Mouse (Mus musculus) CD4-positive, CD25-positive, alpha-beta regulatory T cell, adult 2 months (primary cell): ENCODE data around the gene Ibsp.

Experiments used
- DNase-seq: peaks from one replicate; pipeline ENCODE4 v3.0.0-alpha.2; 2012; ENCODE audit warnings: low read depth, low spot score

Gene Ibsp

GRCm38 (mm10) chr5:104298994-104299393 is at the start of gene Ibsp:
TSS of gene Ibsp (plus strand) at chr5:104299171.
- DNase-seq, result no peak

- DNase-seq, result no peak
Observed at GRCm38 (mm10) chr5:104251811-104252210, 47.2 kb upstream of the Ibsp start.

- no peak for DNase-seq
Observed at GRCm38 (mm10) chr5:104256585-104256984, 42.4 kb upstream of the Ibsp start.

GRCm38 (mm10) chr5:104261908-104262461 is 37.0 kb upstream of the Ibsp start:
- DNase-seq, result no peak

GRCm38 (mm10) chr5:104263014-104263776 is 35.8 kb upstream of the Ibsp start:
- DNase-seq, result no peak

GRCm38 (mm10) chr5:104294201-104294600 is 4.8 kb upstream of the Ibsp start:
- DNase-seq, result no peak

- no peak for DNase-seq
Observed at GRCm38 (mm10) chr5:104314073-104314472, 15.1 kb downstream of the Ibsp start.

- DNase-seq, result no peak
Observed at GRCm38 (mm10) chr5:104325029-104325428, 26.1 kb downstream of the Ibsp start, which contains the start of gene Mepe. TSS of gene Mepe (plus strand) at chr5:104325329.

- DNase-seq, result no peak
Observed at GRCm38 (mm10) chr5:104326884-104327283, 27.9 kb downstream of the Ibsp start.

GRCm38 (mm10) chr5:104327389-104327788 is 28.4 kb downstream of the Ibsp start:
- DNase-seq, result no peak

GRCm38 (mm10) chr5:104327876-104328275 is 28.9 kb downstream of the Ibsp start:
- no peak for DNase-seq

- no peak for DNase-seq
Observed at GRCm38 (mm10) chr5:104328317-104328850, 29.4 kb downstream of the Ibsp start.

GRCm38 (mm10) chr5:104329381-104329780 is 30.4 kb downstream of the Ibsp start:
- no peak for DNase-seq

- DNase-seq, result no peak
Observed at GRCm38 (mm10) chr5:104330088-104330487, 31.1 kb downstream of the Ibsp start.

- no peak for DNase-seq
Observed at GRCm38 (mm10) chr5:104332296-104332695, 33.3 kb downstream of the Ibsp start.

GRCm38 (mm10) chr5:104333231-104333640 is 34.3 kb downstream of the Ibsp start:
- DNase-seq, result peak; percentile 17

GRCm38 (mm10) chr5:104333643-104334042 is 34.7 kb downstream of the Ibsp start:
- no peak for DNase-seq

GRCm38 (mm10) chr5:104334516-104334915 is 35.5 kb downstream of the Ibsp start:
- DNase-seq, result no peak

GRCm38 (mm10) chr5:104335962-104336361 is 37.0 kb downstream of the Ibsp start:
- no peak for DNase-seq

- DNase-seq, result no peak
Observed at GRCm38 (mm10) chr5:104337491-104337890, 38.5 kb downstream of the Ibsp start.

GRCm38 (mm10) chr5:104339009-104339408 is 40.0 kb downstream of the Ibsp start:
- DNase-seq, result no peak

GRCm38 (mm10) chr5:104339706-104340512 is 40.9 kb downstream of the Ibsp start:
- no peak for DNase-seq
